Mouse (Mus musculus) urinary bladder, postnatal 14 days (tissue): ENCODE results near the gene Gas2.

Experiments
- DNase-seq: peaks from one replicate; pipeline ENCODE4 v3.0.0; 2021; ENCODE audit warnings: low spot score

Gas2 gene

DNA sequence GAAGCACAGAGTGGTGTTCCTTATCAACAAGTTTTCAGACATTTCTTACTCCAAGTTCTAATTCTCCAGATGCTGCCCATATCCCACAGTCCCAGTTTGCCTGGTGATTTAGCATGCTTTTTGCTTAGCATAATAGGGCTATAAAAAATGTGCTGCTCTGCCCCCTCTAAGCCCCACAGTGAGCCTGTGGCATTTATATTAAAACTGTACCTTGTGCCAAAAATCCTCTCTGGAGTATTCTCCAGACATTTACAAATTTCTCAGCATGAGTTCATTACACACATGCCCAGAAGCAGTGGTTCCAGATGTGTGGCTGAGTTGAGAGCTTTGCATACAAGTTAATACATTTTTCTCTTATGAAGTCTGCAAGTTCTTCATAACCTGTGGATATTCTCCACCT lies 107.6 kb downstream of the Gas2 start:
- no peak for DNase-seq

DNA sequence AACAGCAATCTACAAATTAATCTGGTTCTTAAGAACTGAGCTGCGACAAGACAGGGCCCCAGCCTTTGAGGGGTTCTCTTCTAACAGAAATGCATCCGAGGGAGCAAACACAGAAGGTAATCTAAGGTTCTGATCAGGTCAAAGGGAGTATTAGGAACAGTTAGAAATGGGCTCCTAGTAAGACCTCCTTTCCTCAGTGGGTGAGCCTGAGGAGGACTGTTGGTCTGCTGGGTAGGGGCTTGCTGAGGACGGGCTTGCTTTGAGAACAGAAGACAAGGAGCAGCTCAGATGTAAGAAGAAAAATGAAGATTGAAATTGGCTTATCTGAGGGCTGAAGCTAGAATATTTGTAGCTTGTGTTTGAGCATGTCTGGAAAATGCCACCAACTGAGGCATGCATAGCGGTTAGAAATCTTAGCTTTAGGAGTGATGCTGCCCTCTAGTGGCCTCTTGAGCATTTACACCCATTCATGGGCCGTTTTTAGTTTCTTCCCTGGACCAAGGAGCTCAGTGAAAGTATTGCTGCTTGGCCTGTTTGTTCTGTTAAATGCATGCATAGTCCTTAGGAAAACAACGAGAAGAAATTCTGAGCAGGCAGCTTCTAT lies 110.5 kb downstream of the Gas2 start:
- no peak for DNase-seq

DNA sequence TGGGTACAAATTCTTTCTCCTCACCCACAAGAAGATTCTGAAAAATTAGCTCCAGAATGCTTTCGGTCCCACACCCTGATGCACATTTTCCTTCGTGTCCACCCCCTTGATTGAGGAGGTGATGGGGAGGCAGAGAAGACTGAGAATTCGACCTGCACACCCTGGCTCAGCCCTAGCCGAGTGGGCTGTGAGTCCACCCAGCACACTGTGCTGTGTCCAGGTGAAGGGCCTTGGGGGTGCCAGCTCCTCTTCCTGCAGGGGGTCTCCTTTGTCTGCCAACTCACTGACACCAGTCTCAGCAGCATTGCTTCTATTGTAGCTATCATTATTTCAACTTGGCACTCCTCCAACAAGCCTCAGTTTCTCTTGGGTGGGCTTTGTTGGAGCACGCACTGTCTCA lies 111.3 kb downstream of the Gas2 start:
- no peak for DNase-seq

DNA sequence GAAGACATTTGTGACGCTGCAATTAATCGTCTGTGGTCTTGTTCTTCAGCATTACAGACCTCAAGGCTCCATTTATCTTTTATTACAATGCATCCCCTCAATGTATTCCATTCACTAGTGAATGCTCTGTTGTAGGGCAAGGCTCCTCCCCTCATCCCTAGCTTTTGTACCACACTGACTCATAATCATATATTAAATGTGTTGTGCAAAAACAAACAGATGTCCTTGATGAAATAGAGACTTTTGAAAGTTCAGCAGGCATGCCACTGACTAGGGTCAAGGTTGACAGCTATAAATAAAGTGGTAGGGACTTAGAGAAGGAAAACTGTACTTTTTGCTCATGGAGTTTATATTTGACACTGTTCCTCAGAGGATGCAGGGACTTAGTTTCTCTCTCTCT lies 111.7 kb downstream of the Gas2 start:
- DNase-seq: no peak

DNA sequence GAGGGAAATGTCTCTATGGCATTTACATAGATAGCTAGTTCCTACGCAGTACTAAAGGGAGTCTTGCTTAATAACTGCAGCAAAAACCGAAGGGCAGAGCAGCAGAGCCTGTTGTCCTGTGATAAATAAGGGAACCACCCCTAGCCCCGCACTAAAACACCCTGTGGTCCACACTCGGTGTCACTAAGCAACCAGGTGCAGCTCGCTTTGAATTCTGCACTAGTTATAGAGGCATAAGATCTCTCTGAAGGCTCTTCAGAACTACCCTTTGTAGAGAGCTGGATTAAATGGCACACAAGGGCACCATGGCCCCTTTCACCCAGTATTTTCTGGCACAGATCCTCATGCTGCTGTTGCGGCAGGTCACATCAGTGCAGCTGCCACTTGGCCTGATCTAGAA lies 113.4 kb downstream of the Gas2 start:
- DNase-seq: no peak

DNA sequence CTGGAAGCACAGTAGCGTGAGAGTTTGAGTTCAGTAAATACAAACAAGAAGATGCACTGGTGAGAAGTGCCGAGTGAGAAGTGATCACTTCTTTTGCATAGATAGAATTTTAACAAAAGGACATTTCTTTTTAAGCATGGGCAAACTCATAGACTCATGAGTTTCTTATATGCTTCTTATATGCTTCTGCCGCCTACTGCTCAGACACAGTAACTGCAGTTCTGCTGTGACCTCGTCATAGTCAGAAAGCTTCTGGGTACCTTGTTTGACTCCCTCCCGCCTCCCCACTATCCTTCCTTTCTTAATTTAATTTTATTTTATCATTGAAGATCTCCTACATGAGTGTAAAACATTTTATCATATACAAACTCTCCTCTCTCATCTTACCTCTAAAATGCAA lies 117.5 kb downstream of the Gas2 start:
- DNase-seq: no peak

DNA sequence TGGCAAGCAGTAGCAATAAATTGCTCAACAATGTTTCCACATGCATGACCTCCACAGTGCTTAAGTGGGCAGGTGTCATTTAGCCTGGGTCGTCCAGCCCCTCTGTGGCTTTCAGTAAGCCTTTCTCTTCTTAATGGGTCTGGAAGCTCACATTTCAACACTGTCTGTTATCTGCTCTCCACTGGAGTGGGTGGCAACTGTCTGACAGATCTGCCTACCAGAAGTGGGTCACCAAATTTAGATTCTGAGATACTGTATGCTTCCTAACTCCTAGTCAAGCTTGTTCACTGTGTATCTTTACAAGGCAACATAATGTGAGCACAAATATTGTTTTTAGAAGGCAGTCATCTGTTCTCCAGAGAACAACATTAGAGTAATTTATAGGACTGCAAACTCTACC lies 120.5 kb downstream of the Gas2 start:
- DNase-seq: no peak

DNA sequence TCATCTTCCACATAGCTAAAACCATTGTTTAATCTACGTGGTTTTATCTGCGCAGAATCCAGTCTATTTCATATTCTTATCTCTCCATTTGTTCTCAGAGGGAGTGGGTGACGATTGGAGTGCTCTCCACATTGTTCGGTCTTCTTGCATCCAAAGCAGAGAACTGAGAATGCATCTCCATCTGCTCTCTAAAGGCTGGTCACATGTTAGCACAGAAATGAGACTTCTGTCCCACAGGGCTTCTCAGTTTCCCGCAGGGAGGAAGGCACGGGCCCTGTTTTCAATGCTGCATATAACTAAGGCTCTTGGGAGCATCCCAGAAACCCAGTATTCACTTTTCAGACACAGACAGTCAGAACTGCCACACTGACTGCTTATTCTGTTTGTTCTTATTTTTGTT lies 123.9 kb downstream of the Gas2 start:
- no peak for DNase-seq

DNA sequence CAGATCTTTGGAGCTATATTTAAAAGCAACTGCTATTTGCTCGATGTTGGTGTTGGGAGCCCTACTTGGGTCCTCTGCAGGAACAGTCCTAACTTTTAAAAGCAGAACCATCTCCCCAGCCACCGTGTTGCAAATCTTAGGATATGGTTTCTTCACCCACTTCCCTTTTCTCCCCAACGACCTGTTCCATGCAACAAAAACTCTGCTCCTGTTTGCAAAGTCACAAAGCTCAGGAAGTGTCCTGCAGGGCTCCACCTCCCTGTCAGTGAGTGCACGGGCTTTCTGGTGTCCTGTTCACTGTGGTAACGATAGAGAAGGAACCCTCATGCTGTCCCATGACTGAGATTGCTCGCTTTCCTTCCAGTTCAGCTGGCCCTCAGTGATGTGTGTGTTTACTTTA lies 125.1 kb downstream of the Gas2 start:
- no peak for DNase-seq

DNA sequence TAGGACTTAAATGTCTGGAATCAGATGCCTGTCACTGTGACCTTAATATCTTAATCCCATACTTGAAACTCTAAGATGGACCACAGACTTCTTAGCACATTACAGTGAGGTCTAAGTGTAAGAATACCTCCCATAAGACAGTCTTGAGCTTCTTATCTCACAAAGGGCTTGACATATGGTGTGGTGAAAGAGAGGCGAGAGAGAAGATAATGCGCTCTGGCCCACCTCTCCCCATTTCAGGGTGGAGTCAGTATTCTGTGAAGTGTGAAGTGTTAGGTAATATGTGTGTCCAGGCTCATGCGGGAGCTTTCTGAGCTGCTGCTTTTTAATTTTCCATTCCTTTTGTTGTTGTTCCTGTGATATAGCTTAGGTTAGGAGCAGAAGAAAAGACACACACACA lies 129.2 kb downstream of the Gas2 start:
- no peak for DNase-seq

DNA sequence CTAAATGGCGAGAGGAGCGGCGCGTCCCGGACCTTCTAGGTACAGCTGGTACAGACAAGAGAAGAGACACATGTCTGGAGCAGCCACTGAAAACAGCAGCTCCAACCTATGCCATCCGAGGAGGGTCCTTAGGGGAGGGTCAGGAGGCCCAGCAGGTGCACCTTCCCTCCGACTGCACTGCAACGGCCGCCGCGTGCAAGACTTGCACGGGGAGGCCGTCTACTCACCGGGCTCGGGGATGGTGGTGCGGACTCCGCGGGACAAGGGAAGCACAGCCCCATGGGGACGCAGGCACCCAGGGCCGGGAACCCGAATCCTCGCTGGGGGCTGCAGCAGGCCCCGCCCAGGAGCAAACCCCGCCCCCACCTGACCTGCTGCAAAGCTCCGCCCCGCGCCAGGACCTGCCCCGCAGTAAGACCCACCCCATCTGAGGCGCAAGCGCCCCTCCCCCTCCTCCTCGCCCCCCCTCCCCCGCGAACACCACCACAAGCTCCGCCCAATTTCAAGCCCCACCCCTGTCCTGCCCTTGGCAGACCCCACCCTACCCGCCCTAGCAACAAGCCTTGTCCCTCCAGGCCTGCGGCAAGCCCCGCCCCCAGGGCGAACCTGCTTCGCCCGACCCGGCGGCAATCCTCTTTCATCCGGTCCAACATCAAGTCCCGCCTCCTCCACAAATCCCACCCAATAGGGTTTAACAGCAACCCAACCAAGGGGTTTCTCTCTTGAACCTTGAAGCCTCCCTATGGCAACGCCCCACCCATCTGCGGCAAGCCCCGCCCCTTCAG lies 143.9 kb downstream of the Gas2 start, which contains the start of gene Svip:
Gene Svip, minus strand, starts transcription at position 508 of the 785 bp plus-strand sequence.
- peak; percentile 89 for DNase-seq

DNA sequence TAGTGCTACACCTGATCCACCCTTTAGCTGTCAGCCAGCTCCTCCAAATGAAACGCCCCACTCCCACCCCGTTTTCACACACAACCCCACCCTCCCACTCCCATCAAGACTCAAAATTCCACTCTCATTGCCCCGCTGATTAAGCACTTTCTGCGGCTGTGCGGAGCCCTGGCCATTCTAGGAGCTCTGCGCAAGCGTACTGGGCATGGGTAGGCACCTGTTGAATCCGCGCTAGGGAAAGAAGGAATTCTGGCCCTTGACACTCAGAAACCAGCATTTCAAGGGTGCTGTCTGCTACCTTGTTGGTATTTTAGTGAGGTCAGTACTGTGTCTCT lies 144.4 kb downstream of the Gas2 start:
- no peak for DNase-seq

DNA sequence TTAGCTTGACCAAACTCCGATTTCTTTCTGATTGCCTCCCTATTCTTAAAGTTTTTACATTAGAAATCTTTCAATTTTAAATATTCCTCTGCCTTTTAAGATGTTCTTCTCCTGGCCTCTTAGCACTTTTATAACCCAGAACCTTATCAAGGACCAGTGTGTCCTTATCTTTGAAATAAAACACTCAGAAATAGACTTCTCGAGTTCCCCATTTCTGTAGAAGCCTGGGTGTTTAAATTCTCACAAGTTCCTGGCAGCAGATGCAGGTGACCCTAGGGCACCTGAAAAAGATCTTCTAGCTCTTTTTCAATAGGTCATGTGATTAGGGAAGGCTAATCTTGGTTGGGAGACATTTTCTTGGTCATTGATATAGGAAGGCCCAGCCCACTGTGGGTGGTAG lies 145.3 kb downstream of the Gas2 start:
- DNase-seq: no peak

DNA sequence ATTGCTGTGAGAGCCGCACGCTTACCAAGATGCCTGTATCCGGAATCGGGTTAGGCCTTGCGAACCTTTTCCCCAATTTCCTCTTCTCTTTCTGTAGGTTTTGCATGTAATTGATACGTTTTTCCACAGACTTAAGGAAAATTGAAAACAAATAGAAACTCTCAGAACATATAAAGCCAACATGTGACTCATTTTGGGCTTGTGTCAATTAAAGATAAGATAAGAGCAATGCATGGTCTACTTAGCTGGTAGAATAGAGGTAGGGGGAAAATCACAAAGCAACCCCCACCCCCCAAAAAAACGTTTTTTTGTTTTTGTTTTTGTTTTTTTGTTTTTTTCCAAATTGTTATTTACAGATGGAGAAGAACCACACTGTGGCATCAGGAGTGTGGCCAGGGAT lies 151.6 kb downstream of the Gas2 start:
- DNase-seq: no peak

DNA sequence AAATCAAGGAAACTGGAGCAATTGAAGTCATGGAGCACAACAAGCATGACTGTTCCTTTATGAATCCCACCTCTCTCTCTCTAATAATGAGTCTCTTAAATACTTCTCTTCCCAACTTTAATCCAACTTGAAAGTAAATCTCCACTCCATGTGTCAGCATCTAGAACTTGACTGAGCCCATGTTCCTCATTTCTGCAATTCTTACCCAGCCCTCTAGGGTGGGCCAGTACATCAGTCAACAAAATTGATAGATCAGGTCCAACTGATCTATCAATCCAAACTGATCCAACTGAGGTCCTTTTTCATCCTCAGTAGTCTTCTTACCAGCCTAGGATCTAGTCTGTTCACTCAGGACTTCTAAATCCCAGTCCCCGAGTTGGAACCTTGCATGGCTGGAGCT lies 153.4 kb downstream of the Gas2 start:
- no peak for DNase-seq

DNA sequence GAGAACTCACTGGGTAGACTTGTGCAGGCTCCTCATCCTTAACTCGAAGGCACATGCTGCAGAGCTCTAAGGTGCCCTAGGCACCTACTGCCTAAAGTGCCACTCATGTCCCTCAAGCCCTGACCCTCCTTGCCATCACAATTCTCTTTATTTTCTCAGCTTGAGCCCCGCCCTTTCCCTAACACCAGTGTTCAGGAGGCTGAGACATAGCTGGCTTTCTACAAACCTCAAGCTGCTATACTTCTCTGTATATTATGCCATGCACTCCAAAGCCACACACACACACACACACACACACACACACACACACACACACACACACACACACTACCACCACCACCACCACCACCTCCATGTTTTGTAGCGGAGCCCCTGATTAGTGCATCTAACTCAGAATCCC lies 153.8 kb downstream of the Gas2 start, which contains the start of gene 1700015G11Rik:
Gene 1700015G11Rik, minus strand, starts transcription at position 101 of the 400 bp plus-strand sequence.
- DNase-seq: no peak

DNA sequence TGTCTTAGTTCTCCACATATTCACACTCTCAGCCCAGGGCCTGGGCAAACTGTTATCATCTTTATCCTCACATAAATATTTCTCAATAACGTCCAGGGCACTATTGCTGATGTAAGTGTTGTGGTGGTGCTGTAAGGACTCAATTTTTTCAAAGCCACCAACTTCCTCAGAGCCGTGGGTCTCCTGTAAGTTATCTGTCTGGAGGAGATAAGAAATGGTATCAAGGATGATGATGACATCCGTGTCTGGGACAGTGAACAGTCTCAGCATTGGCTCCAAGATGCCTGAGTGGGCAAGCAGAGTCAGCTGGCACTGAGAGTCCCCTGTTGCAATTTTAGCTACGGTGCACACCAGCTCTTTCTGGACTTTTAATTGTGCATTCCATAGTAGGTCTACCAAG lies 160.2 kb downstream of the Gas2 start:
- DNase-seq: no peak

DNA sequence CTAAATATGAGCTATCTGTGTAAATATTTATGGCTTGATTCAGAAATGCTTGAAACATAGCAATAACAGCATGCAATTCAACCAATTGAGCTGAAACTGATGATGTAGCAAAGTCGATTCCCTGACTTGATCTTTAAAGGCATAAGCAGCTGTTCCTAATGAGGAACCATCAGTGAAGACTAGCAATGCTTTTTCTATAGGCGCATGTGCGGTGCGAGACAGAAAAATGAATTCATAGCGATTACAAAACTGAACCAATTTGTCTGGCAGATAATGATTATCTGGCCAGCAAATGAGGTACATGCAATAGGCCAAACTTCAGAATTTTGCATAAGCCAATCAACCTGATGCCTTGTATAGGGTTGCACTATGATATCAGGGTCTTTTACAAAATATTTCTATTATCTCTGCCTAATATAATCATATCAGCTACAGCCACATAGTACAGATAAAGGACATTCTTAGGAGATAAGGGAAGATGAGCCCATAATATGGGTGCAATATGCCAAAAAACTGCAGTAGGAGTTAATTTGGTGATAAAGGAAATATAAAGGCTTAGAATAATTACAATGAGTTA lies 162.3 kb downstream of the Gas2 start:
- DNase-seq: no peak

DNA sequence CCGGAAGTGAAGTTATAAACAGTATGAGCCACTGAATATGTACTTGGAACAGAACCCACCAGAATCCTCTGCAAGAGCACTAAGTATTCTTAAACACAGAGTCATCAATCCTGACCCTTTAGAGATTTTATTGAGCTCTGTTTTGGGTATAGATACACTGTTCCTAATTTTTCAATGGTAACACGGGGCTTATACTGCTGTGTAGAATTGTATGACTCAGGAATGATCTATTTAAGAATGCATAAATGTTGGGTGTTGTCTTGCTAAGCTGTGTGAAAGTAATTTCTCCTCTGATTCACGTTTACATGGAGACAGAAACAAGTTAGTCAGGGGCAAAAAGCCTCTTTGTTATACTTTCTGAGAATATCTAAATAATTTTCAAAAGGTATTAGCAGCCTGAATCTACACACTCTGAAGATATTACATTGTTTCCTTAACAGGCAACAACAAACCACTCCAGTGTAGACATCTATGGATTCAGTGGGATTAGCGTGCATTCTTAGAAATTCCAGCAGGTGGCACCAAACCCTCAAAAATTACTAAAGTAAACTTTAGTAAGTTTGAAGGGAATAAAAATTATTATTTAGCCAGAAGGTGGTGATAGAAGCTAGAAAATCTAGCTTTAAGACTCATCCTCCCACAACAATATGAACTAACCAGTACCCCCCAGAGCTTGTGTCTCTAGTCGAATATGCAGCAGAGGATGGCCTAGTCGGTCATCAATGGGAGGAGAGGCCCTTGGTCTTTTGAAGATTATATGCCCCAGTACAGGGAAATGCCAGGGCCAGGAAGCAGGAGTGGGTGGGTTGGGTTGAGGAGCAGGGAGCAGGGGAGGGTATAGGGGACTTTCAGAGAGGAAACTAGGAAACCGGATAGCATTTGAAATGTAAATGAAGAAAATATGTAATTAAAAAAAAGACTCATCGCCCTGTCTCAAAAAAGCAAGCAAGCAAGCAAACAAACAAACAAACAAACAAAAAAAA lies 176.1 kb downstream of the Gas2 start:
- peak; percentile 38 for DNase-seq
